Mouse (Mus musculus) cortical plate, adult 2 months (tissue): ENCODE results near the gene Rab24.

ENCODE experiments used
- CTCF ChIP-seq: fragments of 200-500 bp; IDR thresholded peaks from 2 replicates; pipeline ENCODE4 v1.5.1; 2011; ENCODE audit warnings: mild to moderate bottlenecking, control low read depth, low read length; ENCODE audit not compliant: insufficient read depth; ENCODE audit errors: extremely low read depth
- POLR2A ChIP-seq: fragments of 200-500 bp; IDR thresholded peaks from 2 replicates; pipeline ENCODE4 v1.6.1; 2011; ENCODE audit warnings: mild to moderate bottlenecking, low read length, control low read depth; ENCODE audit not compliant: insufficient read depth; ENCODE audit errors: extremely low read depth

DNA sequence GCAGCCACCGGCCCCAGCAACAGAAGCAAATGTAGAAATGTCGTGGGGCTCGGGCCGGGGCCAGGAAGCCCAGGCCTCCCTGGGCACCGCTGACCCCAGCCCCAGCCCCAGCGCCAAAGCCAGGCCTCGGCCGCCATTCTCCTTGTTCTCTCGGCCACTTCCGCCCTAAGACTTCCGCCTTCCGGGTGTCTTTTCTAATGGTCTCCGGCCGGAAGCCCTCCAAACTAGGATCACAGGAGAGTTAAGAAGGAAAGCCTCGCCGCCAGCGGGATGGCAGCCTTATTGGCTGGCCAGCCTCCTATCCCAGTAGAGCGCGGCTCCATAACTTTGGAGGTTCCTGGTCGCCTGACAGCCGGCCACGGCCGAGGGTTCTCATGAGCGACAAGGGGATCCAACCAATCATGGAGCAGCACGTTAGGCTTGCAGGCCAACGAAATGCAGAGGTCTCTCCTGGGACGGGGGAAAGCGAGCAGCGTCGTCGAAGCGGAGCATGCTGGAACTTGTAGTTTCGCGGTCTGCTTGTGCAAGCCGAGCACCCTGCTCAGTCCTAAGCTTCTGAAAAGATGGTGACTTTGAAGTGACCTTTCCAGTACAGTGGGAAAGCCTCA is 40.8 kb upstream of the Rab24 start, which contains the start of gene Lman2:
- TF ChIP-seq CTCF = no peak
- TF ChIP-seq POLR2A = peak; percentile 18; the same call in 1 of the 2 replicates
